Mouse (Mus musculus): ENCODE data around the gene Opn4. TPM values are rescaled to one million over a fixed set of nuclear protein-coding genes. Genes with fewer than 3 reads are reported as not detected.
A peak's percentile ranks its signal among the peaks of the same experiment; 100 is the strongest.

Opn4 gene
- polyA plus RNA-seq (2016; fragmentation: Nextera tagmentation; extraction: Ambion mirVana) = 0.51 TPM in 1 of 2 replicates, not detected in the other

- H3K27ac ChIP-seq (replicated peaks) = no peak within 1 kb of the TSS
- ATAC-seq (ENCODE audit: low FRiP score, low read depth) = no peak
- no peaks in the 10 kb centered on the region for H3K27me3 ChIP-seq
- H3K4me3 ChIP-seq = no peak within 1 kb of the TSS
- no peak within 1 kb of the TSS for H3K9ac ChIP-seq (replicated peaks)
- H3K9me3 ChIP-seq = no peaks in the 10 kb centered on the region
- no peaks in the 10 kb centered on the region for H3K4me1 ChIP-seq
- no peaks in the 10 kb centered on the region for H3K36me3 ChIP-seq
- no peak within 1 kb of the TSS for H3K4me2 ChIP-seq (replicated peaks)
- 77% methylated on average over 8 of the region's 8 CpGs for WGBS
These were observed at the start of gene Opn4 for GRCm38 (mm10) chr14:34599941-34600340. Opn4 (minus strand) TSS chr14:34600142.

- no peak for ATAC-seq (ENCODE audit: low FRiP score, low read depth)
- Histone ChIP-seq H3K27me3 (no peaks in the 10 kb centered on the region), H3K36me3 (no peaks in the 10 kb centered on the region), H3K9ac (replicated peaks) (no peak overlapping the region), H3K9me3 (no peaks in the 10 kb centered on the region), H3K4me1 (no peaks in the 10 kb centered on the region), H3K27ac (replicated peaks) (no peak overlapping the region), H3K4me2 (replicated peaks) (no peak overlapping the region), H3K4me3 (no peak overlapping the region)
- WGBS = 89% methylated on average over 8 of the region's 8 CpGs
These were observed 48.0 kb upstream of the Opn4 start for GRCm38 (mm10) chr14:34647870-34648475.

GRCm38 (mm10) chr14:34644140-34644539 lies 44.2 kb upstream of the Opn4 start:
- WGBS = 70% methylated on average over 7 of the region's 7 CpGs
- Histone ChIP-seq H3K4me2 (replicated peaks) (no peak overlapping the region), H3K27me3 (no peaks in the 10 kb centered on the region), H3K27ac (replicated peaks) (no peak overlapping the region), H3K9me3 (no peaks in the 10 kb centered on the region), H3K9ac (replicated peaks) (no peak overlapping the region), H3K4me1 (no peaks in the 10 kb centered on the region), H3K36me3 (no peaks in the 10 kb centered on the region), H3K4me3 (no peak overlapping the region)
- no peak for ATAC-seq (ENCODE audit: low FRiP score, low read depth)

- WGBS = 90% methylated on average over 6 of the region's 6 CpGs
- Histone ChIP-seq H3K4me1 (no peaks in the 10 kb centered on the region), H3K27ac (replicated peaks) (no peak overlapping the region), H3K27me3 (no peaks in the 10 kb centered on the region), H3K9ac (replicated peaks) (no peak overlapping the region), H3K36me3 (no peaks in the 10 kb centered on the region), H3K4me3 (no peak overlapping the region), H3K4me2 (replicated peaks) (no peak overlapping the region), H3K9me3 (no peaks in the 10 kb centered on the region)
- ATAC-seq (ENCODE audit: low FRiP score, low read depth) = no peak
These were observed 35.8 kb upstream of the Opn4 start for GRCm38 (mm10) chr14:34635721-34636120.

- Histone ChIP-seq H3K27me3 (no peaks in the 10 kb centered on the region), H3K9ac (replicated peaks) (no peak overlapping the region), H3K36me3 (no peaks in the 10 kb centered on the region), H3K4me2 (replicated peaks) (no peak overlapping the region), H3K27ac (replicated peaks) (no peak overlapping the region), H3K9me3 (no peaks in the 10 kb centered on the region), H3K4me3 (no peak overlapping the region), H3K4me1 (no peaks in the 10 kb centered on the region)
- WGBS = 50% methylated on average over 7 of the region's 7 CpGs
- no peak for ATAC-seq (ENCODE audit: low FRiP score, low read depth)
These were observed 35.2 kb upstream of the Opn4 start for GRCm38 (mm10) chr14:34635192-34635591.

GRCm38 (mm10) chr14:34632722-34633448 lies 32.9 kb upstream of the Opn4 start:
- H3K4me1 ChIP-seq = no peaks in the 10 kb centered on the region
- no peak overlapping the region for H3K27ac ChIP-seq (replicated peaks)
- no peaks in the 10 kb centered on the region for H3K9me3 ChIP-seq
- no peak overlapping the region for H3K9ac ChIP-seq (replicated peaks)
- no peaks in the 10 kb centered on the region for H3K27me3 ChIP-seq
- 75% methylated on average over 10 of the region's 10 CpGs for WGBS
- H3K4me3 ChIP-seq = no peak overlapping the region
- no peaks in the 10 kb centered on the region for H3K36me3 ChIP-seq
- no peak for ATAC-seq (ENCODE audit: low FRiP score, low read depth)
- no peak overlapping the region for H3K4me2 ChIP-seq (replicated peaks)

- H3K36me3 ChIP-seq = no peaks in the 10 kb centered on the region
- no peak overlapping the region for H3K9ac ChIP-seq (replicated peaks)
- WGBS = 91% methylated on average over 7 of the region's 7 CpGs
- no peak overlapping the region for H3K4me3 ChIP-seq
- H3K4me1 ChIP-seq = no peaks in the 10 kb centered on the region
- no peaks in the 10 kb centered on the region for H3K27me3 ChIP-seq
- no peak for ATAC-seq (ENCODE audit: low FRiP score, low read depth)
- H3K4me2 ChIP-seq (replicated peaks) = no peak overlapping the region
- H3K27ac ChIP-seq (replicated peaks) = no peak overlapping the region
- H3K9me3 ChIP-seq = no peaks in the 10 kb centered on the region
These were observed 26.9 kb upstream of the Opn4 start for GRCm38 (mm10) chr14:34626824-34627223.

GRCm38 (mm10) chr14:34623531-34624210 lies 23.7 kb upstream of the Opn4 start:
- Histone ChIP-seq H3K9me3 (no peaks in the 10 kb centered on the region), H3K36me3 (no peaks in the 10 kb centered on the region), H3K9ac (replicated peaks) (no peak overlapping the region), H3K4me1 (no peaks in the 10 kb centered on the region), H3K27me3 (0 out of 2 replicates have a peak, but pooled peaks cover 2% of the 10 kb centered on the region), H3K4me2 (replicated peaks) (no peak overlapping the region), H3K27ac (replicated peaks) (no peak overlapping the region), H3K4me3 (no peak overlapping the region)
- no peak for ATAC-seq (ENCODE audit: low FRiP score, low read depth)
- 88% methylated on average over 16 of the region's 16 CpGs for WGBS

- no peaks in the 10 kb centered on the region for H3K9me3 ChIP-seq
- WGBS = 88% methylated on average over 5 of the region's 5 CpGs
These were observed 23.1 kb upstream of the Opn4 start for GRCm38 (mm10) chr14:34623074-34623473.

GRCm38 (mm10) chr14:34620611-34621376 lies 20.9 kb upstream of the Opn4 start:
- H3K36me3 ChIP-seq = no peaks in the 10 kb centered on the region
- no peak overlapping the region for H3K4me2 ChIP-seq (replicated peaks)
- H3K27me3 ChIP-seq = peaks cover 16% of the 10 kb centered on the region
- H3K27ac ChIP-seq (replicated peaks) = no peak overlapping the region
- no peaks in the 10 kb centered on the region for H3K4me1 ChIP-seq
- WGBS = 37% methylated on average over 10 of the region's 10 CpGs
- ATAC-seq (ENCODE audit: low FRiP score, low read depth) = no peak
- H3K4me3 ChIP-seq = no peak overlapping the region
- no peaks in the 10 kb centered on the region for H3K9me3 ChIP-seq
- no peak overlapping the region for H3K9ac ChIP-seq (replicated peaks)

More at GRCm38 (mm10) chr14:34623074-34623473, 23.1 kb upstream of the Opn4 start:
- no peak overlapping the region for H3K9ac ChIP-seq (replicated peaks)
- no peaks in the 10 kb centered on the region for H3K4me1 ChIP-seq
- H3K4me3 ChIP-seq = no peak overlapping the region
- no peak overlapping the region for H3K4me2 ChIP-seq (replicated peaks)
- 0 out of 2 replicates have a peak, but pooled peaks cover 3% of the 10 kb centered on the region for H3K27me3 ChIP-seq
- no peak for ATAC-seq (ENCODE audit: low FRiP score, low read depth)
- no peaks in the 10 kb centered on the region for H3K36me3 ChIP-seq
- H3K27ac ChIP-seq (replicated peaks) = no peak overlapping the region

- Histone ChIP-seq H3K27ac (replicated peaks) (no peak overlapping the region), H3K4me1 (peaks cover 9% of the 10 kb centered on the region), H3K4me3 (no peak overlapping the region), H3K4me2 (replicated peaks) (no peak overlapping the region), H3K27me3 (peaks cover 33% of the 10 kb centered on the region), H3K9me3 (no peaks in the 10 kb centered on the region), H3K9ac (replicated peaks) (no peak overlapping the region), H3K36me3 (no peaks in the 10 kb centered on the region)
- WGBS = 32% methylated on average over 9 of the region's 9 CpGs
- 0 out of 2 replicates have a peak, but pooled peaks have one; percentile 18 for ATAC-seq (ENCODE audit: low FRiP score, low read depth)
These were observed 18.9 kb upstream of the Opn4 start for GRCm38 (mm10) chr14:34618808-34619207.
